Mouse (Mus musculus) myocyte (in vitro differentiated cells): ENCODE data around the gene Ccdc124.

Experiments
- CEBPB ChIP-seq: IDR thresholded peaks from 2 replicates; pipeline ENCODE4 v1.6.1; 2011; ENCODE audit warnings: mild to moderate bottlenecking, moderate library complexity; ENCODE audit not compliant: poor library complexity, insufficient read depth, severe bottlenecking
- E2F4 ChIP-seq: IDR thresholded peaks from one replicate; pipeline ENCODE4 v1.6.1; 2011; ENCODE audit warnings: mild to moderate bottlenecking, control low read depth, moderate library complexity; ENCODE audit not compliant: insufficient read depth
- MAX ChIP-seq: IDR thresholded peaks from one replicate; pipeline ENCODE4 v1.6.1; 2011; ENCODE audit warnings: low read depth, mild to moderate bottlenecking, control low read depth
- MYOD1 ChIP-seq, 3 experiments: IDR thresholded peaks; one replicate each; pipeline ENCODE4 v1.6.1; 2011; ENCODE audit warnings: control low read depth in 2 of 3, low read depth in 2 of 3, mild to moderate bottlenecking in 2 of 3, moderate library complexity in 1 of 3; ENCODE audit not compliant: insufficient read length in 2 of 3, control insufficient read depth in 1 of 3
- MYOG ChIP-seq, 3 experiments: IDR thresholded peaks; one replicate each; pipeline ENCODE4 v1.6.1; 2011; ENCODE audit warnings: control low read depth in 2 of 3, low read depth in 2 of 3, mild to moderate bottlenecking in 2 of 3; ENCODE audit not compliant: insufficient read length in 2 of 3, control insufficient read depth in 1 of 3, insufficient read depth in 1 of 3
- POLR2A ChIP-seq: IDR thresholded peaks from one replicate; pipeline ENCODE4 v1.6.1; 2011; ENCODE audit warnings: low read depth, mild to moderate bottlenecking, control low read depth, moderate library complexity; ENCODE audit not compliant: insufficient read length
- POLR2AphosphoS2 ChIP-seq: IDR thresholded peaks from one replicate; pipeline ENCODE4 v1.6.1; 2011; ENCODE audit warnings: low read depth, control low read depth; ENCODE audit not compliant: insufficient read length
- REST ChIP-seq: IDR thresholded peaks from one replicate; pipeline ENCODE4 v1.6.1; 2011; ENCODE audit warnings: mild to moderate bottlenecking, control low read depth, moderate library complexity; ENCODE audit not compliant: insufficient read depth, insufficient read length
- SRF ChIP-seq: IDR thresholded peaks from one replicate; pipeline ENCODE4 v1.6.1; 2011; ENCODE audit warnings: low read depth; ENCODE audit not compliant: control insufficient read depth, insufficient read length
- TCF12 ChIP-seq: IDR thresholded peaks from one replicate; pipeline ENCODE4 v1.6.1; 2011; ENCODE audit warnings: mild to moderate bottlenecking, control low read depth; ENCODE audit not compliant: poor library complexity, insufficient read depth, severe bottlenecking
- TCF3 ChIP-seq: IDR thresholded peaks from one replicate; pipeline ENCODE4 v1.6.1; 2011; ENCODE audit warnings: low read depth, control low read depth; ENCODE audit not compliant: insufficient read length
- USF1 ChIP-seq: IDR thresholded peaks from one replicate; pipeline ENCODE4 v1.6.1; 2011; ENCODE audit warnings: low read depth, mild to moderate bottlenecking, control low read depth, moderate library complexity

DNA sequence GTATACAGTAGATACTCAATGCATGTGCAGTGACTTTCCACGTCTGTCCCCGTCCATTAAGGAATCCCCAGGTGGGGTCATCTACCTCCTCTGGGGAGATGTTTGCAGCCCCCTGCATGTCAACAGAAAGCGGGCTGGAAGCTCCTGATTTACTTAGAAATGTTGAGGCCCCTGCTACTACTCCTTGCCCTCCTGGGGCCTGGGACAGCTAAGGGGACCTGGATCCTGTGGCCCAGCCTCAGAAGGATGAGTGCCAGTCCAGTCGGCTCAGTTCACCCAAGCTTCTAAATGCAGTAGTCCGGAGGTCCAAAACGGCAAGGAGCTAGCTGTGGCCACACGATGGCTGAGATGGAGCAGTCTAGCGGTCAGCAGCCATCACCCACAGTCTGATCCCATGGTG is 29.8 kb downstream of the Ccdc124 start:
- no peak for TF ChIP-seq MAX
- TF ChIP-seq TCF12: no peak
- TF ChIP-seq USF1: no peak
- no peak for TF ChIP-seq TCF3
- no peak for TF ChIP-seq MYOD1 (IDR thresholded peaks at IDR 0.05; ENCODE audit: control insufficient read depth in 1 of 3, insufficient read length in 2 of 3, low read depth in 2 of 3)
- no peak for TF ChIP-seq POLR2A
- no peak for TF ChIP-seq E2F4
- TF ChIP-seq POLR2AphosphoS2: no peak
- no peak for TF ChIP-seq MYOG (IDR thresholded peaks at IDR 0.05; ENCODE audit: control insufficient read depth in 1 of 3, insufficient read depth in 1 of 3, insufficient read length in 2 of 3, low read depth in 2 of 3)
- TF ChIP-seq SRF: no peak
- TF ChIP-seq CEBPB: no peak
- no peak for TF ChIP-seq REST
